Mouse (Mus musculus) kidney, embryonic 14.5 days (tissue): ENCODE measurements around the gene Samd8. TPM values are rescaled to one million over a fixed set of nuclear protein-coding genes. Genes with fewer than 3 reads are reported as not detected.

Experiments
- ATAC-seq: fragments of 200-750 bp; cut with Nextera tagmentation; 2 replicates; pipeline ENCODE4 v1.8.0; 2017; ENCODE audit warnings: moderate number of reproducible peaks, mild to moderate bottlenecking, moderate TSS enrichment, moderate library complexity; ENCODE audit not compliant: low FRiP score, low TSS enrichment
- H3K27ac ChIP-seq: fragments of 300-500 bp; sonication (generic); 2 replicates; pipeline ENCODE4 v1.5.1; 2014; ENCODE audit warnings: low read depth, mild to moderate bottlenecking, low read length, moderate library complexity, mixed read lengths
- H3K27me3 ChIP-seq: fragments of 300-500 bp; sonication (generic); 2 replicates; pipeline ENCODE4 v1.6.1; 2014; ENCODE audit warnings: mild to moderate bottlenecking, low read length; ENCODE audit not compliant: control insufficient read depth, insufficient read depth
- H3K36me3 ChIP-seq: fragments of 300-500 bp; sonication (generic); 2 replicates; pipeline ENCODE4 v1.6.1; 2014; ENCODE audit warnings: low read length, mixed read lengths; ENCODE audit not compliant: control insufficient read depth, insufficient read depth
- H3K4me1 ChIP-seq: fragments of 300-500 bp; sonication (generic); 2 replicates; pipeline ENCODE4 v1.6.1; 2014; ENCODE audit warnings: low read length, mixed read lengths; ENCODE audit not compliant: control insufficient read depth, insufficient read depth
- H3K4me2 ChIP-seq: fragments of 300-500 bp; sonication (generic); replicated peaks from 2 replicates; pipeline ENCODE4 v1.6.1; 2014; ENCODE audit warnings: low read depth, mild to moderate bottlenecking, low read length
- H3K4me3 ChIP-seq: fragments of 300-500 bp; sonication (generic); 2 replicates; pipeline ENCODE4 v1.5.1; 2014; ENCODE audit warnings: mild to moderate bottlenecking, low read length
- H3K9ac ChIP-seq: fragments of 300-500 bp; sonication (generic); 2 replicates; pipeline ENCODE4 v1.6.1; 2014; ENCODE audit warnings: low read depth, mild to moderate bottlenecking, low read length, moderate library complexity
- H3K9me3 ChIP-seq: fragments of 300-500 bp; sonication (generic); 2 replicates; pipeline ENCODE4 v1.6.1; 2016; ENCODE audit warnings: low read length; ENCODE audit not compliant: control insufficient read depth
- WGBS: fragments of 180-500 bp; shearing (Covaris S2); extraction: QIAGEN DNeasy Blood & Tissue Kit; methylation state at CpG from one replicate; pipeline ENCODE4 v1.1.7; 2014; 5-methylcytosine and 5-hydroxymethylcytosine counted together
- polyA plus RNA-seq: library from polyadenylated mRNA; unstranded; fragments of >200 nt; fragmentation: Nextera tagmentation; extraction: Ambion mirVana; gene quantifications from 2 replicates; pipeline ENCODE4 v1.2.1, GENCODE M21; 2014

Samd8 gene
- polyA plus RNA-seq, 1 experiment from 2014 or later = 13.2 TPM

DNA sequence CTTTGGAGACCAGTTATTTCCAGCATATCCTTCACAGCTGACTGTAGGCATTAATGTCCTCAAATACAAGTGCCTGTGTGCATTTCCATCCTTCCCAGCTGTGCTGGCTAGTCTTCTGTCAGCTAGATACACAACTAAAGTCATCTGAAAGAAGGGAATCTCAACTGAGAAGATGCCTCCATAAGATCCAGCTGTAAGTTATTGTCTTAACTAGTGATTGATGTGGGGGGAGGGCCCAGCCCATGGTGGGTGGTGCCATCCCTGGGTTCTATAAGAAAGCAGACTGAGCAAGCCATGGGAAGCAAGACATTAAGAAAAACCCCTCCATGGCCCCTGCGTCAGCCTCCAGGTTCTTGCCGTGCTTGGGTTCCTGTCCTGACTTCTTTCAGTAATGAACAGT, 74.6 kb downstream of the Samd8 start, which contains the start of gene Vdac2:
Vdac2 (plus strand) TSS at position 301 of the 400 bp plus-strand sequence.
- H3K9ac ChIP-seq = no peak within 1 kb of the TSS
- ATAC-seq = no peak

DNA sequence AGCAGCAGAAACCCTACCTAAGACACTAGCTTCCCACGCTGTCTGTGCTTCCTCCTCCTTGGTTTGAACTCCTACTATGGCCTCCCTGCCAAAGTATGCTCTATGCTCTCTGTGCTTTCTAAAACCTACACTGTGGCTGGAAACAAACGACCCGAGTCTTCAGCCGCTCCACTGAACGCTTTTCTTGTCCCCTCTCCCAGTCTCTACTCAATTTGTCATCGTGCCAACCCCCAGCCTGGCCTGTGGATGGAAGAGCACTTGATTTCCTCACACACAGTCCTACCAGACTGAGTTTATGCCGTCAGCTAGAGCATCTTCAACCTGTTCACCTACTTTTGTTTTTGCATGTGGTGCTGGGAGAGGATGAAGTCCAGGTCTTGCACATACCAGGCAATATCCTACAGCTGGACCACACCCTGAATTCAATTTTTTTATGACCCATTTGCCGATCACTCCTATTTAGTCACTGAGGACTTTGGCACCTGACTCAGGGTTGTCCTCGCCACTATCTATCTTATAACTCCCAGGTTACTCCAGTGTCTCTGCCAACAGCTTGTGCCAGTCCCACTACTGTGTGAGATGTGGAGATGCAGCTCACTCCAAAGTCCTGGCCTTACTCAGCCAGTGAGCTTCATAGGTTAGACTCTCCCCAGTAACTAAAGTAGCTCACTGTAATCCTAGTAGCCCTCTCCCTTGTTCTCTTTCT, 75.6 kb downstream of the Samd8 start:
- H3K27ac ChIP-seq = no peak overlapping the region
- H3K9ac ChIP-seq = no peak overlapping the region
- H3K9me3 ChIP-seq = no peaks in the 10 kb centered on the region
- H3K36me3 ChIP-seq = no peaks in the 10 kb centered on the region
- no peak overlapping the region for H3K4me3 ChIP-seq
- H3K4me2 ChIP-seq = no peak overlapping the region
- no peaks in the 10 kb centered on the region for H3K27me3 ChIP-seq
- ATAC-seq = no peak
- H3K4me1 ChIP-seq = peaks cover 29% of the 10 kb centered on the region
- WGBS = 76% methylated on average over 9 of the region's 9 CpGs

More for the DNA sequence above, 74.6 kb downstream of the Samd8 start, which contains the start of gene Vdac2:
- no peaks in the 10 kb centered on the region for H3K36me3 ChIP-seq
- no peak within 1 kb of the TSS for H3K4me2 ChIP-seq
- no peaks in the 10 kb centered on the region for H3K9me3 ChIP-seq
- no peaks in the 10 kb centered on the region for H3K27me3 ChIP-seq
- 84% methylated on average over 2 of the region's 2 CpGs for WGBS
- H3K4me1 ChIP-seq = peaks cover 23% of the 10 kb centered on the region
- no peak within 1 kb of the TSS for H3K4me3 ChIP-seq
- no peak within 1 kb of the TSS for H3K27ac ChIP-seq

DNA sequence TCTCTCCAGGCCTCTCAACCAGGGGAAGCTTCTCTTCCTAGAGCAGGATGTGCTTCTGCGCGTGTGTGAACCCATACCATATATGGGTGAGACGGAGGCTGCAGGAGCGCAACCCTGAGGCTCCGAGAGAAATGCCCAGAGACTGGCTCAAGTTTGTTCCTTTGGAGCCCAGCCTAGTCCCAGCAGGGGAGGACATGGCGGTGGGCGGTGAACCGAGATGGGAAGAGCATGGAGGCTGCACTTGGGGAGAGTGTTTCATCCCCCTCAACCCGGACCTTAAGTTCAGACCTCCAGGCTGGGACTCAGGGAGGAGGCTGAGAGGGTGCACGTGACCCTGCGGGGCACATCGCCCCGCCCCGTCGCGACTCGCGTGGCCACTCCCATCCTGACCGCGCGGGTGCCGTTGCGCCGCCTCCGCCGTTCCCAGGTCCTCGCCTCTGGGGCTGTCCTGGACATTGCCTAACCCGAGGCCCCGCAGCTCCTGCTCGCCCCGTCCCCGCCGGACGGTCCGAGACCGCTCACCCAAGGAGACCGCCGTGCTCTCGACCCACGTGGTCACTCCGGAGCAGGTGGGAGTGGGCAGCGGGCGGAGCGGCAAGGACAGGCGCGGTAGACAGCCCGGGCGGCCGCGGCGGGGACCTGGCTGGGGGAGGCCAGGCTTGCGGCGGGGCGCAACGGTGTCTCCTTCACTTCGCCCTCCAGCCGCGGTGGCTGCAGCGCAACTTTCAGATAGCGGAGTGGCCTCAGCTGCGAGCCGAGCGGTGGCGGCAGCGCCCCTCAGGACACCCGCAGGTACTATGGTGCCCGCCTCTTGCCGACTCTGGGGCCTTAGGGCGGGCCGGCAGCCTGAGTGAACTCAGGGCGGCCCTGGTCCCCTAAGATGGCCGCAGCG, 80.8 kb downstream of the Samd8 start:
- H3K27ac ChIP-seq = peak overlapping the region; percentile 97
- H3K4me3 ChIP-seq = peak overlapping the region; percentile 98
- H3K27me3 ChIP-seq = no peaks in the 10 kb centered on the region
- H3K36me3 ChIP-seq = peaks cover 27% of the 10 kb centered on the region
- under 1% methylated on average over 71 of the region's 73 CpGs for WGBS
- peaks cover 32% of the 10 kb centered on the region for H3K4me1 ChIP-seq
- no peaks in the 10 kb centered on the region for H3K9me3 ChIP-seq
- peak; percentile 97 for ATAC-seq
- peak overlapping the region; percentile 91 for H3K9ac ChIP-seq
- H3K4me2 ChIP-seq = peak overlapping the region; percentile 77

DNA sequence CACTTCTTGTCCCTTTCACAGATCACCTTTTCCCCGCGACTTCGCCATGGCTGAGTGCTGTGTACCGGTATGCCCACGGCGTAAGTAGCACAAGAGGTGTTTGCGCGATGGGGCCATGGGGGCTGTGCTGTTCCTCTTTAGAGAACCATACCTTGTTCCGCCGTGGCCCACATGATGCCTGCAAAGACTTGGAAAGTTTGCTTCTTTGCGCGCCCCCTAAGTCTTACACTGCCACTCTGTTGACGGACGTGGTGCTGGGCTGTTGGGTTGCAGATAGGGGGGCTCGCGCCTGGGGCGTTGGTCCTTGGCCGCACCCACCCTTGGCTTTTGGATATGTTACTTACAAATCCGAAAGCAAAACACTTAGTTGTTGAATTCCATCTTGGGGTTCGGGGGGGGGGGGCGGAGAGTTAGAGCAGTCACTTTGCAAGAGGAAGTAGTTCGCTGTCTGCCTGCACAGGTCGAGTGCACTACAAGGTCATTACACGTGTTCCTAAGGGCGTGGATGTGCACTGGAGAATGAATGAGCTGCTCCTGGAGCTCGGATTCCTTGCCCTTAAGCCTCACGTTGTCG, 81.6 kb downstream of the Samd8 start:
- H3K9me3 ChIP-seq = no peaks in the 10 kb centered on the region
- under 1% methylated on average over 28 of the region's 28 CpGs for WGBS
- peak overlapping the region; percentile 98 for H3K4me3 ChIP-seq
- ATAC-seq = no peak; the same call in 1 of the 2 replicates
- no peaks in the 10 kb centered on the region for H3K27me3 ChIP-seq
- H3K4me1 ChIP-seq = peaks cover 28% of the 10 kb centered on the region
- H3K4me2 ChIP-seq = peak overlapping the region; percentile 77
- peak overlapping the region; percentile 91 for H3K9ac ChIP-seq
- peak overlapping the region; percentile 97 for H3K27ac ChIP-seq
- H3K36me3 ChIP-seq = peaks cover 32% of the 10 kb centered on the region

DNA sequence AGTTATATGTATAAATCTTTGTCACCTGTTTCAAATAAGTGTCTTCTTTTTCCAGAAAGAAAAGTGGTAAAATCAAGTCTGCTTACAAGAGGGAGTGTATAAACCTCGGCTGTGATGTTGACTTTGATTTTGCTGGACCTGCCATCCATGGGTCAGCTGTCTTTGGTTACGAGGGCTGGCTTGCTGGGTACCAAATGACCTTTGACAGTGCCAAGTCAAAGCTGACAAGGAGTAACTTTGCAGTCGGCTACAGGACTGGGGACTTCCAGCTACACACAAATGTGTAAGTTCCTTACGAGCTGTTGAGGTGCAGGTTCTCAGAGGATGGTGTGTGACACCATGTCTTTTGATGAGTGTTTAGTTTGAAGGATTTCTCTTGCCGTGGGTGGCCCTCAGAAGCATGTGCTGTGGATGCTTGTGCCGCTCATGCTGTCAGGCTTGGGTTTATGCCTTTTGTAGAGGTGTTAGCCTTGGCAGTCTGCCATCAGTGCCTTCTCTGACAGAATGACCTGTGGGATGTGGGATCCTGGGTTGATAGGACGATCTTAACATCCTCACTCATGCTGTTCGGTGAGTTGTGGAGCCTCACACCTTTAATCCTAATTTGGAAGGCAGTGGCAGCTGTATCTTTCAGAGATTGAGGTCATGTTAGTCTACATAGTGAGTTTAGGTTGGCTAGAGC, 88.1 kb downstream of the Samd8 start:
- H3K4me2 ChIP-seq = no peak overlapping the region
- peaks cover 9% of the 10 kb centered on the region for H3K4me1 ChIP-seq
- no peaks in the 10 kb centered on the region for H3K9me3 ChIP-seq
- no peak overlapping the region for H3K9ac ChIP-seq
- no peak for ATAC-seq
- 78% methylated on average over 8 of the region's 8 CpGs for WGBS
- peaks cover 96% of the 10 kb centered on the region for H3K36me3 ChIP-seq
- no peak overlapping the region for H3K4me3 ChIP-seq
- no peak overlapping the region for H3K27ac ChIP-seq
- no peaks in the 10 kb centered on the region for H3K27me3 ChIP-seq

DNA sequence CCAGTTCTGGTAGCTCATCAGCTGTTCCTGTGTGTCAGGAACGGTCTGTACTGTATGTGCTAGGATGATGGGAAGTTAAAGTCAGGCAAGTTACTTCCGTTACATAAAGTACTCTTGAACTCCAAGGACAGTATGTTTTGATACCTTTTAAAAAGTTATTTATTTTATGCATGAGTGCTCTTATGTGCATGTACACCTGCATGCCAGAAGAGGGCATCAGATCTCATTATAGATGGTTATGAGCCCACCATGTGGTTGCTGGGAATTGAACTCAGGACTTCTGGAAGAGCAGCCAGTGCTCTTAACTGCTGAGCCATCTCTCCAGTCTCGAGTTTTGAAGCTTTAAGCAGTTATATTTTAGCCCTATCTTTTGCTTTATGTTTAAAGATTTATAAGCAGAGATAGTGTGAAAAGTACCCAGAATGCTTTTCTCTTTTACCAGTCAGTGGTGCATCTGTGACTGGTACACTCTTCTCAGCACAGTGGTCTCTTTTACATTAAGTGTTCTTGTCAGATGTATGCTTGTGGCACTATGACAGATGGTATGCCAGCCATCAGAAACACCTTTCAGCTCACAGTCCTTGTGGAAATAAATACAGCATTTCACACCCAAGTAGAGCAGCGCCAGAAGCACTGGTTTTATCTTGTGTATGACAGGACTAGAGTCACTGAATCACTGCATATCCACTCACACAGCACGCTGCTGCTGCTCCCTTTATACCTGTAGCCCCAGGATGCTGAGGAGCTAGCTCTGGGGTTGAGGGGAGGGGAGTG, 91.7 kb downstream of the Samd8 start:
- WGBS = 84% methylated on average over 5 of the region's 5 CpGs

DNA sequence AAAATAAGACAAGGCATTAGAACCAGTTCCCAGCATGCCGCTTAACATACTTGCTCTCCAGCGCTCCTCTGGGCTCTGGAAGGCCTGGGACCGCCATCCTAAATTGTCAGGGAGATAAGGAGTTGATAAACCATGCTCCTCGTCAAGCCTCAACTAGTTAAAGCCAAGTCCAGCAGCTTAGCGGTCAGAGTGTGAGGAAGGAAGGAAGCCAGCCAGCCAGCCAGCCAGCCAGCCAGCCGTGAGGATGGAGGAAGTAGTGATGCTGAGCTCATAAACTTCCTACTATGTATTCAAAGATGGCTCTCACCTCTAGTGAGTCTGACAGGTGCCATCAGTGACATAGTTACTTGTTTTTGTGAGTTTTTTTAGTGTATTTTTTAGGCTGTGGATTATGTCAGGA, 92.9 kb downstream of the Samd8 start:
- Histone ChIP-seq H3K4me1 (peaks cover 12% of the 10 kb centered on the region), H3K27ac (no peak overlapping the region), H3K4me2 (no peak overlapping the region), H3K9me3 (no peaks in the 10 kb centered on the region), H3K27me3 (no peaks in the 10 kb centered on the region), H3K4me3 (no peak overlapping the region), H3K9ac (no peak overlapping the region), H3K36me3 (peaks cover 84% of the 10 kb centered on the region)
- 76% methylated on average over 6 of the region's 6 CpGs for WGBS
- ATAC-seq = no peak

More for the DNA sequence above, 91.7 kb downstream of the Samd8 start:
- Histone ChIP-seq H3K27me3 (no peaks in the 10 kb centered on the region), H3K4me1 (peaks cover 2% of the 10 kb centered on the region; the same call in 1 of the 2 replicates), H3K4me3 (no peak overlapping the region), H3K36me3 (peaks cover 96% of the 10 kb centered on the region), H3K4me2 (no peak overlapping the region), H3K27ac (no peak overlapping the region), H3K9ac (no peak overlapping the region), H3K9me3 (no peaks in the 10 kb centered on the region)
- ATAC-seq = no peak

DNA sequence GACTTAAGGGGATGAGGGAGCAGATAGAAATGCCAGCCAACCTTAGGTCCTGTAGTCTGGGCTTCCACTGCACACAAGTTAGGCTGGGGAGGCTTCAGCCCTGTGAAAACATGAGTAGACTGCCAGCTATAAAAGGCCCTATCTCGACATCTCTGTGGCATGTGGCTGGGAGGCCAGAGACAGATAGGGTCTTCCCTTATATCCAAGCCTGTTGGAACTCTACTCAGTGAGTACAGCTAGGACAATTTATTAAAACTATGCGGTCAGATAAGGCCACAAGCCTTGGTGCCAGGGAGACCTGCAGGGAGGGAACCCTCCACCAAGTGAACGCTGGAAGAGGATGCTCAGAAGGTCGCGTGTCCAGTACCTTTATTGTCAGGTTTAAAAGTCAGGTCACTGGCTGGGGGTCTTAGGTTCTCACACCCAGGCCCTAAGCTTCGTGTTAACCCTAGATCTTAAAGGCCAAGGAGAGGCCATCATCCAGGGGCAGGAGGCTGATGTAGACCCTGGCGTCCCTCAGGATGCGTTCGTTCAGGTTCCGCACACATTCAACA, 96.6 kb downstream of the Samd8 start:
- peaks cover 47% of the 10 kb centered on the region for H3K36me3 ChIP-seq
- 0 out of 2 replicates have a peak, but pooled peaks have one; percentile 0 for ATAC-seq
- peak overlapping the region; percentile 99 for H3K4me2 ChIP-seq
- WGBS = 13% methylated on average over 10 of the region's 10 CpGs
- H3K9ac ChIP-seq = peak overlapping the region; percentile 73
- H3K4me1 ChIP-seq = peaks cover 14% of the 10 kb centered on the region
- no peaks in the 10 kb centered on the region for H3K27me3 ChIP-seq
- peak overlapping the region; percentile 81; the same call in 1 of the 2 replicates for H3K4me3 ChIP-seq
- peak overlapping the region; percentile 78; the same call in 1 of the 2 replicates for H3K27ac ChIP-seq
- no peaks in the 10 kb centered on the region for H3K9me3 ChIP-seq
